Mouse (Mus musculus) cortical plate, adult 2 months (tissue): ENCODE measurements around the gene Hist1h2ba.

Experiments
- CTCF ChIP-seq: fragments of 200-500 bp; IDR thresholded peaks from 2 replicates; pipeline ENCODE4 v1.5.1; 2011; ENCODE audit warnings: mild to moderate bottlenecking, control low read depth, low read length; ENCODE audit not compliant: insufficient read depth; ENCODE audit errors: extremely low read depth
- POLR2A ChIP-seq: fragments of 200-500 bp; IDR thresholded peaks from 2 replicates; pipeline ENCODE4 v1.6.1; 2011; ENCODE audit warnings: mild to moderate bottlenecking, low read length, control low read depth; ENCODE audit not compliant: insufficient read depth; ENCODE audit errors: extremely low read depth

DNA sequence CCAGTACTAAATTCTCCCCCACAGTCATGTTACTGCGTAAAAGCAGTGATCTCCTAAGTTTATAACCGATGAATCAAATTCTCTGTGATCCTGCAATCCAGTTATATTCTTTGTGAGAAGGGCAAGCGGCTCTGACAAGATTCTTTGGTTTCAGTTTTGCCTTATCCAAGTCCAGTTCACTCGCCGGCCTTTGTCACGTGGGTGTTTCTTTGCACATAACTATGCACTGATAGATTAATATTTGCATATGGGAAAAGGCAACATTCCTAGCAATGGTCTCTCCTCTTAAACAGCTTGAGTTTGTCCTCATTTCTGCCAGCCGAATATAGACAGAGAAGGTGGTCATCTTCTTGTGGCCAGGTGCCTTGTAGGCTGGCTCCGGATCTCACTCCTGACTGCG is 3.5 kb downstream of the Hist1h2ba start:
- TF ChIP-seq CTCF = no peak
- TF ChIP-seq POLR2A = no peak
